Mouse (Mus musculus): ENCODE results near the gene Olfr502. TPM values are rescaled to one million over a fixed set of nuclear protein-coding genes. Genes with fewer than 3 reads are reported as not detected.
"Not testable (repeated sequence)": the region's sequence is repeated elsewhere in the genome, so short reads cannot be mapped to it uniquely, and the experiment has no call there.

Olfr502 gene
- not detected in 2 replicates for polyA plus RNA-seq (2015; fragmentation: Nextera tagmentation; extraction: Ambion mirVana)

GRCm38 (mm10) chr7:108524965-108525364, at the start of gene Olfr502:
Gene Olfr502, minus strand, starts transcription at chr7:108525065.
- 80% methylated on average over 1 of the region's 1 CpGs for WGBS

DNA sequence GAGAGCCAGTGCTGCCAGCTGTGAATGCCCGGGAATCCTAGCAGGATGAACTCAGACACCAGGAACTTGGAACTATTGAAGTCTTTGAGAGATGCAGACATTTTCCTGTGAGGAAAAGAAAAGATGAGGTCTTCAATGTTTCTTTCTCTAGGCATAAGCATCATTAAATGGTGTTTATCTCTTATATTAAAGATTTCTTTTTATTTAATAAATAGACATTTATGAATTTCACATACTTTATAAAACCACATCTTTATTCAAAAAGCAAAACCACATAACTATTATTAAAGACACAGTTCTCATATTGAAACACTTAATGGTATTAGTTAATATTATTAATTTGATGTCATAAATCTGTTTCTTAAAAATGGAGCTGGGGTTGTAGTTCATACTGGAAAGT, 40.8 kb upstream of the Olfr502 start, which contains the start of gene Olfr504:
Gene Olfr504, minus strand, starts transcription at position 101 of the 400 bp plus-strand sequence.
- Histone ChIP-seq H3K4me2 (ENCODE audit: low read length) (no peak within 1 kb of the TSS), H3K9me3 (replicated peaks; ENCODE audit: low read length) (no peaks in the 10 kb centered on the region), H3K36me3 (ENCODE audit: insufficient read depth, low read length) (no peaks in the 10 kb centered on the region), H3K4me1 (replicated peaks; ENCODE audit: insufficient read depth, low read length) (no peaks in the 10 kb centered on the region), H3K9ac (ENCODE audit: low read depth, low read length) (no peak within 1 kb of the TSS), H3K27me3 (ENCODE audit: insufficient read depth, low read length) (no peaks in the 10 kb centered on the region), H3K4me3 (replicated peaks; ENCODE audit: low read depth, low read length) (no peak within 1 kb of the TSS), H3K27ac (no peak within 1 kb of the TSS)
- no peak for DNase-seq (ENCODE audit: low spot score)
- ATAC-seq (replicated peaks; ENCODE audit: low FRiP score, low read depth), result no peak
- no peak for TF ChIP-seq CTCF (IDR thresholded peaks at IDR 0.05; ENCODE audit: low read depth)
- WGBS, result 89% methylated on average over 1 of the region's 1 CpGs

More at GRCm38 (mm10) chr7:108524965-108525364, at the start of gene Olfr502:
- no peak within 1 kb of the TSS for H3K4me2 ChIP-seq (ENCODE audit: low read length)
- H3K9ac ChIP-seq (ENCODE audit: low read depth, low read length), result no peak within 1 kb of the TSS
- no peak within 1 kb of the TSS for H3K4me3 ChIP-seq (replicated peaks; ENCODE audit: low read depth, low read length)
- TF ChIP-seq CTCF (IDR thresholded peaks at IDR 0.05; ENCODE audit: low read depth), result no peak
- H3K36me3 ChIP-seq (ENCODE audit: insufficient read depth, low read length), result no peaks in the 10 kb centered on the region
- no peak for ATAC-seq (replicated peaks; ENCODE audit: low FRiP score, low read depth)
- H3K27ac ChIP-seq, result no peak within 1 kb of the TSS
- no peaks in the 10 kb centered on the region for H3K9me3 ChIP-seq (replicated peaks; ENCODE audit: low read length)
- H3K4me1 ChIP-seq (replicated peaks; ENCODE audit: insufficient read depth, low read length), result no peaks in the 10 kb centered on the region
- no peaks in the 10 kb centered on the region for H3K27me3 ChIP-seq (ENCODE audit: insufficient read depth, low read length)
- DNase-seq (ENCODE audit: low spot score), result no peak

- not testable (repeated sequence) for H3K9me3 ChIP-seq (replicated peaks; ENCODE audit: low read length); ATAC-seq (replicated peaks; ENCODE audit: low FRiP score, low read depth); H3K4me1 ChIP-seq (replicated peaks; ENCODE audit: insufficient read depth, low read length); H3K9ac ChIP-seq (ENCODE audit: low read depth, low read length); DNase-seq (ENCODE audit: low spot score); H3K27me3 ChIP-seq (ENCODE audit: insufficient read depth, low read length); H3K27ac ChIP-seq; H3K36me3 ChIP-seq (ENCODE audit: insufficient read depth, low read length); H3K4me2 ChIP-seq (ENCODE audit: low read length); H3K4me3 ChIP-seq (replicated peaks; ENCODE audit: low read depth, low read length)
- 52% methylated on average over 1 of the region's 1 CpGs for WGBS
These were observed 19.4 kb upstream of the Olfr502 start, which contains the start of gene Olfr503 for GRCm38 (mm10) chr7:108544227-108544626. Gene Olfr503, plus strand, starts transcription at chr7:108544527.

GRCm38 (mm10) chr7:108542416-108542815, 17.6 kb upstream of the Olfr502 start:
- Histone ChIP-seq H3K4me1 (replicated peaks; ENCODE audit: insufficient read depth, low read length) (no peaks in the 10 kb centered on the region), H3K27me3 (ENCODE audit: insufficient read depth, low read length) (no peaks in the 10 kb centered on the region), H3K9me3 (replicated peaks; ENCODE audit: low read length) (no peaks in the 10 kb centered on the region), H3K9ac (ENCODE audit: low read depth, low read length) (no peak overlapping the region), H3K36me3 (ENCODE audit: insufficient read depth, low read length) (no peaks in the 10 kb centered on the region), H3K27ac (no peak overlapping the region), H3K4me3 (replicated peaks; ENCODE audit: low read depth, low read length) (no peak overlapping the region), H3K4me2 (ENCODE audit: low read length) (no peak overlapping the region)
- no peak for ATAC-seq (replicated peaks; ENCODE audit: low FRiP score, low read depth)
- 84% methylated on average over 13 of the region's 13 CpGs for WGBS
- DNase-seq (ENCODE audit: low spot score), result no peak
- no peak for TF ChIP-seq CTCF (IDR thresholded peaks at IDR 0.05; ENCODE audit: low read depth)

Other genes starting within 250 kb of the Olfr502 start
- gene Olfr490, start 236.1 kb downstream of the Olfr502 start, polyA plus RNA-seq (2015; fragmentation: Nextera tagmentation; extraction: Ambion mirVana), result not detected in 2 replicates
- not detected in 2 replicates for gene Olfr491, start 211.6 kb downstream of the Olfr502 start, polyA plus RNA-seq (2015; fragmentation: Nextera tagmentation; extraction: Ambion mirVana)
- not detected in 2 replicates for gene Olfr492, start 201.4 kb downstream of the Olfr502 start, polyA plus RNA-seq (2015; fragmentation: Nextera tagmentation; extraction: Ambion mirVana)
- gene Olfr493, start 178.1 kb downstream of the Olfr502 start, polyA plus RNA-seq (2015; fragmentation: Nextera tagmentation; extraction: Ambion mirVana), result not detected in 2 replicates
- not detected in 2 replicates for gene Olfr494, start 159.7 kb downstream of the Olfr502 start, polyA plus RNA-seq (2015; fragmentation: Nextera tagmentation; extraction: Ambion mirVana)
- gene Olfr495, start 131.9 kb downstream of the Olfr502 start, polyA plus RNA-seq (2015; fragmentation: Nextera tagmentation; extraction: Ambion mirVana), result not detected in 2 replicates
- gene Olfr497, start 104.6 kb downstream of the Olfr502 start, polyA plus RNA-seq (2015; fragmentation: Nextera tagmentation; extraction: Ambion mirVana), result not detected in 2 replicates
- not detected in 2 replicates for gene Olfr498, start 59.7 kb downstream of the Olfr502 start, polyA plus RNA-seq (2015; fragmentation: Nextera tagmentation; extraction: Ambion mirVana)
- gene Olfr503, start 19.5 kb upstream of the Olfr502 start, polyA plus RNA-seq (2015; fragmentation: Nextera tagmentation; extraction: Ambion mirVana), result not detected in 2 replicates
- not detected in 2 replicates for gene Olfr504, start 40.7 kb upstream of the Olfr502 start, polyA plus RNA-seq (2015; fragmentation: Nextera tagmentation; extraction: Ambion mirVana)
- not detected in 2 replicates for gene Olfr506, start 85.7 kb upstream of the Olfr502 start, polyA plus RNA-seq (2015; fragmentation: Nextera tagmentation; extraction: Ambion mirVana)
- not detected in 2 replicates for gene Olfr507, start 96.7 kb upstream of the Olfr502 start, polyA plus RNA-seq (2015; fragmentation: Nextera tagmentation; extraction: Ambion mirVana)
- not detected in 2 replicates for gene Olfr508, start 104.9 kb upstream of the Olfr502 start, polyA plus RNA-seq (2015; fragmentation: Nextera tagmentation; extraction: Ambion mirVana)
- not detected in 2 replicates for gene Olfr509, start 126.8 kb upstream of the Olfr502 start, polyA plus RNA-seq (2015; fragmentation: Nextera tagmentation; extraction: Ambion mirVana)
- gene Olfr510, start 141.4 kb upstream of the Olfr502 start, polyA plus RNA-seq (2015; fragmentation: Nextera tagmentation; extraction: Ambion mirVana), result not detected in 2 replicates
- not detected in 2 replicates for gene Olfr512, start 188.3 kb upstream of the Olfr502 start, polyA plus RNA-seq (2015; fragmentation: Nextera tagmentation; extraction: Ambion mirVana)
- not detected in 2 replicates for gene Olfr513, start 225.9 kb upstream of the Olfr502 start, polyA plus RNA-seq (2015; fragmentation: Nextera tagmentation; extraction: Ambion mirVana)